Mouse (Mus musculus): ENCODE measurements around the gene Sema6d.

GRCm38 (mm10) chr2:124706896-124707295 is 617.1 kb downstream of the Sema6d start:
- TF ChIP-seq POLR2A (IDR thresholded peaks at IDR 0.05; ENCODE audit: insufficient read depth, low read depth, low read length) (no peak), CTCF (IDR thresholded peaks at IDR 0.05; ENCODE audit: insufficient read depth, low read depth, low read length) (no peak)

Data from olfactory bulb, adult 2 months (tissue).